Mouse (Mus musculus) cerebral cortex, adult 2 months (tissue): Measurements from ENCODE around the gene Sox1.

Experiments used
- WGBS: fragments of 180-500 bp; shearing (Covaris S2); methylation state at CpG from one replicate; pipeline ENCODE4 v1.1.7; 2018; 5-methylcytosine and 5-hydroxymethylcytosine counted together

The Sox1 gene

GRCm38 (mm10) chr8:12395071-12396031 is at the start of gene Sox1:
TSS of gene Sox1 (plus strand) at chr8:12395295.
- WGBS: under 1% methylated on average over 86 of the region's 89 CpGs

- WGBS: 78% methylated on average over 4 of the region's 4 CpGs
Observed at GRCm38 (mm10) chr8:12345881-12346280, 49.2 kb upstream of the Sox1 start.

- WGBS: 40% methylated on average over 11 of the region's 11 CpGs
Observed at GRCm38 (mm10) chr8:12346870-12347269, 48.2 kb upstream of the Sox1 start.

- 85% methylated on average over 1 of the region's 1 CpGs for WGBS
Observed at GRCm38 (mm10) chr8:12348306-12348705, 46.8 kb upstream of the Sox1 start.

GRCm38 (mm10) chr8:12349591-12349990 is 45.5 kb upstream of the Sox1 start:
- WGBS: 69% methylated on average over 2 of the region's 2 CpGs

GRCm38 (mm10) chr8:12354406-12355025 is 40.6 kb upstream of the Sox1 start:
- 73% methylated on average over 10 of the region's 10 CpGs for WGBS

- 71% methylated on average over 7 of the region's 7 CpGs for WGBS
Observed at GRCm38 (mm10) chr8:12368161-12368560, 26.9 kb upstream of the Sox1 start.

GRCm38 (mm10) chr8:12368856-12369255 is 26.2 kb upstream of the Sox1 start:
- 74% methylated on average over 6 of the region's 6 CpGs for WGBS

- 83% methylated on average over 3 of the region's 3 CpGs for WGBS
Observed at GRCm38 (mm10) chr8:12381111-12381510, 14.0 kb upstream of the Sox1 start.

- WGBS: 30% methylated on average over 21 of the region's 21 CpGs
Observed at GRCm38 (mm10) chr8:12382707-12383561, 12.2 kb upstream of the Sox1 start.

GRCm38 (mm10) chr8:12383979-12384890 is 10.9 kb upstream of the Sox1 start:
- 4% methylated on average over 34 of the region's 34 CpGs for WGBS

- 1% methylated on average over 57 of the region's 57 CpGs for WGBS
Observed at GRCm38 (mm10) chr8:12384996-12385685, 10.0 kb upstream of the Sox1 start.

GRCm38 (mm10) chr8:12385686-12386488 is 9.2 kb upstream of the Sox1 start:
- WGBS: 2% methylated on average over 74 of the region's 74 CpGs

- WGBS: 19% methylated on average over 32 of the region's 32 CpGs
Observed at GRCm38 (mm10) chr8:12386530-12387222, 8.4 kb upstream of the Sox1 start.

GRCm38 (mm10) chr8:12387223-12387860 is 7.8 kb upstream of the Sox1 start:
- 33% methylated on average over 13 of the region's 13 CpGs for WGBS

- WGBS: 57% methylated on average over 4 of the region's 4 CpGs
Observed at GRCm38 (mm10) chr8:12387901-12388300, 7.2 kb upstream of the Sox1 start.

- WGBS: 60% methylated on average over 10 of the region's 10 CpGs
Observed at GRCm38 (mm10) chr8:12388390-12389115, 6.5 kb upstream of the Sox1 start.

- WGBS: 46% methylated on average over 5 of the region's 5 CpGs
Observed at GRCm38 (mm10) chr8:12389116-12389471, 6.0 kb upstream of the Sox1 start.
